Mouse (Mus musculus) hindbrain, embryonic 14.5 days (tissue): ENCODE measurements around the gene Plch2. TPM values are rescaled to one million over a fixed set of nuclear protein-coding genes. Genes with fewer than 3 reads are reported as not detected.

ENCODE experiments used
- ATAC-seq: fragments of 200-750 bp; cut with Nextera tagmentation; 2 replicates; pipeline ENCODE4 v1.8.0; 2017; ENCODE audit warnings: moderate number of reproducible peaks, mild to moderate bottlenecking, moderate TSS enrichment, moderate library complexity; ENCODE audit not compliant: low FRiP score
- DNase-seq: peaks from one replicate; pipeline ENCODE4 v3.0.0-alpha.2; 2015; ENCODE audit warnings: low spot score
- H3K27ac ChIP-seq: fragments of 300-500 bp; sonication (generic); 2 replicates; pipeline ENCODE4 v1.5.1; 2014; ENCODE audit warnings: mild to moderate bottlenecking, moderate library complexity
- H3K27me3 ChIP-seq: fragments of 300-500 bp; sonication (generic); 2 replicates; pipeline ENCODE4 v1.6.1; 2014; ENCODE audit warnings: mild to moderate bottlenecking, low read length, mixed read lengths; ENCODE audit not compliant: control insufficient read depth, insufficient read depth
- H3K36me3 ChIP-seq: fragments of 300-500 bp; sonication (generic); replicated peaks from 2 replicates; pipeline ENCODE4 v1.6.1; 2014; ENCODE audit not compliant: control insufficient read depth, insufficient read depth
- H3K4me1 ChIP-seq: fragments of 300-500 bp; sonication (generic); replicated peaks from 2 replicates; pipeline ENCODE4 v1.6.1; 2014; ENCODE audit warnings: antibody characterized with exemption, low read length, mixed read lengths; ENCODE audit not compliant: control insufficient read depth, insufficient read depth
- H3K4me2 ChIP-seq: fragments of 300-500 bp; sonication (generic); replicated peaks from 2 replicates; pipeline ENCODE4 v1.6.1; 2014; ENCODE audit warnings: mild to moderate bottlenecking, moderate library complexity
- H3K4me3 ChIP-seq: fragments of 300-500 bp; sonication (generic); replicated peaks from 2 replicates; pipeline ENCODE4 v1.5.1; 2014; ENCODE audit warnings: mild to moderate bottlenecking, low read length
- H3K9ac ChIP-seq: fragments of 300-500 bp; sonication (generic); 2 replicates; pipeline ENCODE4 v1.6.1; 2014
- H3K9me3 ChIP-seq: fragments of 300-500 bp; sonication (generic); 2 replicates; pipeline ENCODE4 v1.6.1; 2016; ENCODE audit warnings: low read length; ENCODE audit not compliant: control insufficient read depth
- WGBS: fragments of 180-500 bp; shearing (Covaris S2); extraction: QIAGEN DNeasy Blood & Tissue Kit; methylation state at CpG from one replicate; pipeline ENCODE4 v1.1.7; 2014; 5-methylcytosine and 5-hydroxymethylcytosine counted together
- polyA plus RNA-seq: library from polyadenylated mRNA; unstranded; fragments of >200 nt; fragmentation: Nextera tagmentation; extraction: Ambion mirVana; gene quantifications from 2 replicates; pipeline ENCODE4 v1.2.1, GENCODE M21; 2014

Gene Plch2
- polyA plus RNA-seq, 1 experiment from 2014 or later = 13.4 TPM

- DNase-seq (no peak), ATAC-seq (no peak)
- Histone ChIP-seq H3K27me3 (no peaks in the 10 kb centered on the region), H3K4me3 (no peak overlapping the region), H3K36me3 (peaks cover 63% of the 10 kb centered on the region), H3K9me3 (no peaks in the 10 kb centered on the region), H3K9ac (no peak overlapping the region), H3K4me2 (no peak overlapping the region), H3K27ac (no peak overlapping the region), H3K4me1 (0 out of 2 replicates have a peak, but pooled peaks cover 4% of the 10 kb centered on the region)
- WGBS = 93% methylated on average over 4 of the region's 4 CpGs
Observed at GRCm38 (mm10) chr4:154980110-154980509, 76.5 kb downstream of the Plch2 start.

- DNase-seq = no peak
- no peaks in the 10 kb centered on the region for H3K27me3 ChIP-seq
- ATAC-seq = no peak
- no peak overlapping the region for H3K4me3 ChIP-seq
- H3K27ac ChIP-seq = no peak overlapping the region
- H3K9me3 ChIP-seq = no peaks in the 10 kb centered on the region
- peaks cover 99% of the 10 kb centered on the region for H3K36me3 ChIP-seq
- WGBS = 88% methylated on average over 11 of the region's 11 CpGs
- no peak overlapping the region for H3K4me2 ChIP-seq
- no peaks in the 10 kb centered on the region for H3K4me1 ChIP-seq
- no peak overlapping the region for H3K9ac ChIP-seq
Observed at GRCm38 (mm10) chr4:154974163-154974611, 82.4 kb downstream of the Plch2 start.

- Histone ChIP-seq H3K27ac (no peak overlapping the region), H3K27me3 (no peaks in the 10 kb centered on the region), H3K9me3 (no peaks in the 10 kb centered on the region), H3K9ac (no peak overlapping the region), H3K4me3 (no peak overlapping the region), H3K4me1 (no peaks in the 10 kb centered on the region), H3K36me3 (peaks cover 87% of the 10 kb centered on the region), H3K4me2 (no peak overlapping the region)
- WGBS = 97% methylated on average over 12 of the region's 12 CpGs
- ATAC-seq (no peak), DNase-seq (no peak)
Observed at GRCm38 (mm10) chr4:154972546-154972945, 84.0 kb downstream of the Plch2 start.

GRCm38 (mm10) chr4:154967173-154967572 is 89.4 kb downstream of the Plch2 start:
- Histone ChIP-seq H3K4me3 (no peak overlapping the region), H3K27ac (no peak overlapping the region), H3K4me1 (peaks cover 33% of the 10 kb centered on the region), H3K9me3 (no peaks in the 10 kb centered on the region), H3K9ac (no peak overlapping the region), H3K27me3 (no peaks in the 10 kb centered on the region), H3K36me3 (peaks cover 34% of the 10 kb centered on the region), H3K4me2 (no peak overlapping the region)
- DNase-seq (peak; percentile 68), ATAC-seq (no peak)
- 56% methylated on average over 5 of the region's 5 CpGs for WGBS

GRCm38 (mm10) chr4:154965856-154966255 is 90.7 kb downstream of the Plch2 start:
- peaks cover 43% of the 10 kb centered on the region for H3K4me1 ChIP-seq
- no peaks in the 10 kb centered on the region for H3K9me3 ChIP-seq

GRCm38 (mm10) chr4:154964581-154965235 is 91.9 kb downstream of the Plch2 start:
- no peaks in the 10 kb centered on the region for H3K9me3 ChIP-seq
- no peak for ATAC-seq
- 0% methylated on average over 36 of the region's 36 CpGs for WGBS
- peaks cover 9% of the 10 kb centered on the region for H3K36me3 ChIP-seq
- peak overlapping the region; percentile 65 for H3K4me3 ChIP-seq
- peaks cover 54% of the 10 kb centered on the region for H3K4me1 ChIP-seq
- DNase-seq = no peak
- peak overlapping the region; percentile 80 for H3K4me2 ChIP-seq
- H3K27me3 ChIP-seq = peaks cover 9% of the 10 kb centered on the region
- peak overlapping the region; percentile 81 for H3K9ac ChIP-seq
- peak overlapping the region; percentile 91 for H3K27ac ChIP-seq

More at GRCm38 (mm10) chr4:154965856-154966255, 90.7 kb downstream of the Plch2 start:
- H3K4me3 ChIP-seq = no peak overlapping the region
- WGBS = 54% methylated on average over 3 of the region's 3 CpGs
- peak overlapping the region; percentile 80 for H3K4me2 ChIP-seq
- H3K9ac ChIP-seq = peak overlapping the region; percentile 81
- peaks cover 20% of the 10 kb centered on the region for H3K36me3 ChIP-seq
- H3K27ac ChIP-seq = no peak overlapping the region
- ATAC-seq (no peak), DNase-seq (no peak)
- peaks cover 9% of the 10 kb centered on the region; the same call in 1 of the 2 replicates for H3K27me3 ChIP-seq

- peaks cover 60% of the 10 kb centered on the region for H3K4me1 ChIP-seq
- no peaks in the 10 kb centered on the region for H3K9me3 ChIP-seq
- H3K9ac ChIP-seq = peak within 1 kb of the TSS; percentile 81
- H3K4me3 ChIP-seq = peak within 1 kb of the TSS; percentile 65
- under 1% methylated on average over 60 of the region's 66 CpGs for WGBS
- peak within 1 kb of the TSS; percentile 91 for H3K27ac ChIP-seq
- peak; percentile 90 for ATAC-seq
- H3K4me2 ChIP-seq = peak within 1 kb of the TSS; percentile 80
- H3K27me3 ChIP-seq = peaks cover 14% of the 10 kb centered on the region
- DNase-seq = peak; percentile 91
- H3K36me3 ChIP-seq = peaks cover 2% of the 10 kb centered on the region; the same call in 1 of the 2 replicates
Observed at GRCm38 (mm10) chr4:154963901-154964580, 92.5 kb downstream of the Plch2 start, which contains the start of gene Pank4. Pank4 (plus strand) TSS chr4:154964123.

- no peaks in the 10 kb centered on the region for H3K9me3 ChIP-seq
- 7% methylated on average over 11 of the region's 11 CpGs for WGBS
- ATAC-seq (no peak), DNase-seq (no peak)
- H3K4me1 ChIP-seq = peaks cover 64% of the 10 kb centered on the region
- peak overlapping the region; percentile 91 for H3K27ac ChIP-seq
- H3K4me3 ChIP-seq = peak overlapping the region; percentile 65
- peaks cover 20% of the 10 kb centered on the region for H3K27me3 ChIP-seq
- peak overlapping the region; percentile 81 for H3K9ac ChIP-seq
- H3K4me2 ChIP-seq = peak overlapping the region; percentile 80
- H3K36me3 ChIP-seq = no peaks in the 10 kb centered on the region
Observed at GRCm38 (mm10) chr4:154963190-154963836, 93.3 kb downstream of the Plch2 start.

GRCm38 (mm10) chr4:154962683-154963082 is 93.9 kb downstream of the Plch2 start:
- H3K27me3 ChIP-seq = peaks cover 20% of the 10 kb centered on the region
- H3K4me1 ChIP-seq = peaks cover 70% of the 10 kb centered on the region
- no peaks in the 10 kb centered on the region for H3K36me3 ChIP-seq
- peak overlapping the region; percentile 91 for H3K27ac ChIP-seq
- 29% methylated on average over 7 of the region's 7 CpGs for WGBS
- ATAC-seq (no peak), DNase-seq (no peak)
- peak overlapping the region; percentile 81 for H3K9ac ChIP-seq
- H3K4me2 ChIP-seq = peak overlapping the region; percentile 80
- H3K9me3 ChIP-seq = no peaks in the 10 kb centered on the region
- H3K4me3 ChIP-seq = peak overlapping the region; percentile 65
